Mouse (Mus musculus) left cerebral cortex, adult 18-20 months (tissue): ENCODE data around the gene Hdac5. TPM values are rescaled to one million over a fixed set of nuclear protein-coding genes. Genes with fewer than 3 reads are reported as not detected.

ENCODE experiments used
- DNase-seq, 2 experiments: peaks; one replicate each; pipeline ENCODE4 v3.0.0; 2021 to 2022; ENCODE audit warnings: low spot score in 2 of 2, mixed read lengths in 1 of 2
- total RNA-seq, 2 experiments: library from RNA; stranded (reverse); gene quantifications; 2 replicates each; pipeline ENCODE4 v1.2.3; 2021

The Hdac5 gene
- total RNA-seq, 2 experiments from 2014 or later = 298 to 303 TPM

- DNase-seq = peak; percentile 64 to 67
Observed at GRCm38 (mm10) chr11:102216056-102216885, 13.7 kb downstream of the Hdac5 start.

- no peak for DNase-seq
Observed at GRCm38 (mm10) chr11:102215511-102215910, 14.5 kb downstream of the Hdac5 start.

- DNase-seq = no peak
Observed at GRCm38 (mm10) chr11:102214430-102215156, 15.4 kb downstream of the Hdac5 start.

GRCm38 (mm10) chr11:102211936-102212341, 18.0 kb downstream of the Hdac5 start:
- DNase-seq = no peak

- no peak for DNase-seq
Observed at GRCm38 (mm10) chr11:102211011-102211410, 19.0 kb downstream of the Hdac5 start.

GRCm38 (mm10) chr11:102210185-102210584, 19.8 kb downstream of the Hdac5 start:
- DNase-seq = no peak

- DNase-seq = no peak
Observed at GRCm38 (mm10) chr11:102209742-102210141, 20.2 kb downstream of the Hdac5 start.

- DNase-seq = no peak
Observed at GRCm38 (mm10) chr11:102208846-102209245, 21.1 kb downstream of the Hdac5 start.

GRCm38 (mm10) chr11:102207825-102208777, 21.9 kb downstream of the Hdac5 start:
- no peak for DNase-seq

GRCm38 (mm10) chr11:102206481-102206880, 23.5 kb downstream of the Hdac5 start:
- no peak for DNase-seq

GRCm38 (mm10) chr11:102201408-102201821, 28.6 kb downstream of the Hdac5 start:
- peak; percentile 64 to 80 for DNase-seq

- DNase-seq = no peak
Observed at GRCm38 (mm10) chr11:102199856-102200255, 30.1 kb downstream of the Hdac5 start.

- no peak for DNase-seq
Observed at GRCm38 (mm10) chr11:102198245-102198644, 31.7 kb downstream of the Hdac5 start.

- peak; percentile 53 to 60 for DNase-seq
Observed at GRCm38 (mm10) chr11:102196018-102196797, 33.8 kb downstream of the Hdac5 start.

- no peak for DNase-seq
Observed at GRCm38 (mm10) chr11:102193657-102194440, 36.1 kb downstream of the Hdac5 start.

- no peak for DNase-seq
Observed at GRCm38 (mm10) chr11:102190848-102191247, 39.1 kb downstream of the Hdac5 start.

- peak; percentile 90 for DNase-seq
Observed at GRCm38 (mm10) chr11:102189461-102190436, 40.2 kb downstream of the Hdac5 start, which contains the start of gene G6pc3. Gene G6pc3 (plus strand): TSS chr11:102189620.

GRCm38 (mm10) chr11:102188980-102189379, 41.0 kb downstream of the Hdac5 start:
- no peak for DNase-seq
